Mouse (Mus musculus) embryonic facial prominence, embryonic 12.5 days (tissue): ENCODE measurements at regions not wholly inside any gene's neighbourhood (a gene's known extent, or its start where the extent isn't known, plus 50 kb on each side); places are given as distances from the start of the nearest gene placed in this dataset.

Source experiments
- ATAC-seq: fragments of 200-750 bp; cut with Nextera tagmentation; 2 replicates; pipeline ENCODE4 v1.8.0; 2017; ENCODE audit not compliant: insufficient number of reproducible peaks, insufficient read depth, low FRiP score, low TSS enrichment
- H3K27ac ChIP-seq: fragments of 300-500 bp; sonication (generic); 2 replicates; pipeline ENCODE4 v1.5.1; 2016; ENCODE audit warnings: mild to moderate bottlenecking
- H3K27me3 ChIP-seq: fragments of 300-500 bp; sonication (generic); 2 replicates; pipeline ENCODE4 v1.6.1; 2016; ENCODE audit warnings: mild to moderate bottlenecking, moderate library complexity
- H3K36me3 ChIP-seq: fragments of 300-500 bp; sonication (generic); 2 replicates; pipeline ENCODE4 v1.6.1; 2016; ENCODE audit warnings: mild to moderate bottlenecking
- H3K4me1 ChIP-seq: fragments of 300-500 bp; sonication (generic); 2 replicates; pipeline ENCODE4 v1.6.1; 2016
- H3K4me2 ChIP-seq: fragments of 300-500 bp; sonication (generic); replicated peaks from 2 replicates; pipeline ENCODE4 v1.6.1; 2016; ENCODE audit warnings: mild to moderate bottlenecking, moderate library complexity
- H3K4me3 ChIP-seq: fragments of 300-500 bp; sonication (generic); 2 replicates; pipeline ENCODE4 v1.5.1; 2016; ENCODE audit warnings: mild to moderate bottlenecking
- H3K9ac ChIP-seq: fragments of 300-500 bp; sonication (generic); 2 replicates; pipeline ENCODE4 v1.6.1; 2016; ENCODE audit warnings: mild to moderate bottlenecking, moderate library complexity
- H3K9me3 ChIP-seq: fragments of 300-500 bp; sonication (generic); 2 replicates; pipeline ENCODE4 v1.6.1; 2016; ENCODE audit warnings: mild to moderate bottlenecking, moderate library complexity
- WGBS: fragments of 180-500 bp; shearing (Covaris S2); methylation state at CpG from one replicate; pipeline ENCODE4 v1.1.7; 2016; 5-methylcytosine and 5-hydroxymethylcytosine counted together

- ATAC-seq: no peak
- no peak overlapping the region for H3K27ac ChIP-seq
- no peak overlapping the region for H3K4me3 ChIP-seq
- H3K4me1 ChIP-seq: 0 out of 2 replicates have a peak, but pooled peaks cover 4% of the 10 kb centered on the region
- WGBS: 37% methylated on average over 6 of the region's 6 CpGs
- no peak overlapping the region for H3K9ac ChIP-seq
- no peaks in the 10 kb centered on the region for H3K36me3 ChIP-seq
- H3K9me3 ChIP-seq: no peaks in the 10 kb centered on the region
- no peaks in the 10 kb centered on the region for H3K27me3 ChIP-seq
- no peak overlapping the region for H3K4me2 ChIP-seq
These were observed 51.8 kb upstream of the Sv2b start for GRCm38 (mm10) chr7:75360874-75361273.

GRCm38 (mm10) chr7:75362541-75362940 lies 53.5 kb upstream of the Sv2b start:
- Histone ChIP-seq H3K9me3 (no peaks in the 10 kb centered on the region), H3K4me3 (no peak overlapping the region), H3K4me2 (no peak overlapping the region), H3K9ac (no peak overlapping the region), H3K36me3 (no peaks in the 10 kb centered on the region), H3K27me3 (no peaks in the 10 kb centered on the region), H3K4me1 (0 out of 2 replicates have a peak, but pooled peaks cover 4% of the 10 kb centered on the region), H3K27ac (no peak overlapping the region)
- no peak for ATAC-seq
- WGBS: 91% methylated on average over 6 of the region's 6 CpGs

GRCm38 (mm10) chr7:75365480-75365879 lies 56.4 kb upstream of the Sv2b start:
- Histone ChIP-seq H3K36me3 (no peaks in the 10 kb centered on the region), H3K4me1 (no peaks in the 10 kb centered on the region), H3K9ac (no peak overlapping the region), H3K4me2 (no peak overlapping the region), H3K4me3 (no peak overlapping the region), H3K27ac (no peak overlapping the region), H3K27me3 (no peaks in the 10 kb centered on the region), H3K9me3 (no peaks in the 10 kb centered on the region)
- no peak for ATAC-seq
- 63% methylated on average over 3 of the region's 3 CpGs for WGBS

- WGBS: 9% methylated on average over 8 of the region's 8 CpGs
- no peaks in the 10 kb centered on the region for H3K36me3 ChIP-seq
- no peak overlapping the region for H3K4me2 ChIP-seq
- peaks cover 4% of the 10 kb centered on the region; the same call in 1 of the 2 replicates for H3K4me1 ChIP-seq
- no peaks in the 10 kb centered on the region for H3K27me3 ChIP-seq
- no peak for ATAC-seq
- no peak overlapping the region for H3K4me3 ChIP-seq
- H3K9ac ChIP-seq: no peak overlapping the region
- H3K27ac ChIP-seq: no peak overlapping the region
- H3K9me3 ChIP-seq: no peaks in the 10 kb centered on the region
These were observed 57.3 kb upstream of the Sv2b start for GRCm38 (mm10) chr7:75366285-75366882.

- Histone ChIP-seq H3K36me3 (no peaks in the 10 kb centered on the region), H3K4me1 (peaks cover 6% of the 10 kb centered on the region; the same call in 1 of the 2 replicates), H3K9ac (no peak overlapping the region), H3K9me3 (no peaks in the 10 kb centered on the region), H3K4me2 (no peak overlapping the region), H3K27ac (no peak overlapping the region), H3K27me3 (no peaks in the 10 kb centered on the region), H3K4me3 (no peak overlapping the region)
- ATAC-seq: no peak
- WGBS: 82% methylated on average over 9 of the region's 9 CpGs
These were observed 59.3 kb upstream of the Sv2b start for GRCm38 (mm10) chr7:75368315-75368714.

GRCm38 (mm10) chr7:75369366-75369765 lies 60.3 kb upstream of the Sv2b start:
- Histone ChIP-seq H3K27me3 (no peaks in the 10 kb centered on the region), H3K27ac (no peak overlapping the region), H3K4me2 (no peak overlapping the region), H3K4me1 (peaks cover 6% of the 10 kb centered on the region; the same call in 1 of the 2 replicates), H3K36me3 (no peaks in the 10 kb centered on the region), H3K9ac (no peak overlapping the region), H3K4me3 (no peak overlapping the region), H3K9me3 (no peaks in the 10 kb centered on the region)
- ATAC-seq: no peak
- WGBS: 57% methylated on average over 4 of the region's 4 CpGs

- Histone ChIP-seq H3K27me3 (no peaks in the 10 kb centered on the region), H3K4me3 (no peak overlapping the region), H3K9me3 (no peaks in the 10 kb centered on the region), H3K4me1 (peaks cover 6% of the 10 kb centered on the region; the same call in 1 of the 2 replicates), H3K27ac (no peak overlapping the region), H3K9ac (no peak overlapping the region), H3K4me2 (no peak overlapping the region; the same call in 1 of the 2 replicates), H3K36me3 (no peaks in the 10 kb centered on the region)
- ATAC-seq: peak; percentile 38; the same call in 1 of the 2 replicates
- WGBS: 39% methylated on average over 12 of the region's 12 CpGs
These were observed 61.8 kb upstream of the Sv2b start for GRCm38 (mm10) chr7:75370595-75371519.

- Histone ChIP-seq H3K36me3 (no peaks in the 10 kb centered on the region), H3K27ac (no peak overlapping the region), H3K4me3 (no peak overlapping the region), H3K27me3 (no peaks in the 10 kb centered on the region), H3K9me3 (no peaks in the 10 kb centered on the region), H3K4me1 (peaks cover 6% of the 10 kb centered on the region; the same call in 1 of the 2 replicates), H3K9ac (no peak overlapping the region), H3K4me2 (no peak overlapping the region)
- no peak for ATAC-seq
These were observed 62.4 kb upstream of the Sv2b start for GRCm38 (mm10) chr7:75371520-75371876.

GRCm38 (mm10) chr7:75371991-75372390 lies 62.9 kb upstream of the Sv2b start:
- no peaks in the 10 kb centered on the region for H3K9me3 ChIP-seq
- H3K27ac ChIP-seq: no peak overlapping the region
- no peak overlapping the region for H3K4me3 ChIP-seq
- H3K36me3 ChIP-seq: no peaks in the 10 kb centered on the region
- 58% methylated on average over 6 of the region's 6 CpGs for WGBS
- no peak overlapping the region for H3K4me2 ChIP-seq
- peaks cover 6% of the 10 kb centered on the region; the same call in 1 of the 2 replicates for H3K4me1 ChIP-seq
- H3K9ac ChIP-seq: no peak overlapping the region
- H3K27me3 ChIP-seq: no peaks in the 10 kb centered on the region
- ATAC-seq: no peak

- Histone ChIP-seq H3K27me3 (no peaks in the 10 kb centered on the region), H3K9ac (no peak overlapping the region), H3K4me1 (peaks cover 6% of the 10 kb centered on the region; the same call in 1 of the 2 replicates), H3K4me3 (no peak overlapping the region), H3K4me2 (no peak overlapping the region), H3K27ac (no peak overlapping the region), H3K36me3 (no peaks in the 10 kb centered on the region), H3K9me3 (no peaks in the 10 kb centered on the region)
- ATAC-seq: no peak
- WGBS: 55% methylated on average over 10 of the region's 10 CpGs
These were observed 63.9 kb upstream of the Sv2b start for GRCm38 (mm10) chr7:75372892-75373444.

- H3K27me3 ChIP-seq: no peaks in the 10 kb centered on the region
- H3K4me3 ChIP-seq: no peak overlapping the region
- no peak for ATAC-seq
These were observed 65.4 kb upstream of the Sv2b start for GRCm38 (mm10) chr7:75374506-75374905.

GRCm38 (mm10) chr7:75379595-75379994 lies 70.5 kb upstream of the Sv2b start:
- Histone ChIP-seq H3K27ac (no peak overlapping the region), H3K4me1 (no peaks in the 10 kb centered on the region), H3K4me3 (no peak overlapping the region), H3K27me3 (no peaks in the 10 kb centered on the region), H3K36me3 (no peaks in the 10 kb centered on the region), H3K9me3 (no peaks in the 10 kb centered on the region), H3K4me2 (no peak overlapping the region), H3K9ac (no peak overlapping the region)
- 81% methylated on average over 3 of the region's 3 CpGs for WGBS
- no peak for ATAC-seq

More at GRCm38 (mm10) chr7:75374506-75374905, 65.4 kb upstream of the Sv2b start:
- 66% methylated on average over 6 of the region's 6 CpGs for WGBS
- peaks cover 6% of the 10 kb centered on the region; the same call in 1 of the 2 replicates for H3K4me1 ChIP-seq
- H3K36me3 ChIP-seq: no peaks in the 10 kb centered on the region
- H3K4me2 ChIP-seq: no peak overlapping the region
- no peaks in the 10 kb centered on the region for H3K9me3 ChIP-seq
- H3K9ac ChIP-seq: no peak overlapping the region
- no peak overlapping the region for H3K27ac ChIP-seq
